Mouse (Mus musculus): ENCODE data around the gene Ch25h.

Ch25h gene

DNA sequence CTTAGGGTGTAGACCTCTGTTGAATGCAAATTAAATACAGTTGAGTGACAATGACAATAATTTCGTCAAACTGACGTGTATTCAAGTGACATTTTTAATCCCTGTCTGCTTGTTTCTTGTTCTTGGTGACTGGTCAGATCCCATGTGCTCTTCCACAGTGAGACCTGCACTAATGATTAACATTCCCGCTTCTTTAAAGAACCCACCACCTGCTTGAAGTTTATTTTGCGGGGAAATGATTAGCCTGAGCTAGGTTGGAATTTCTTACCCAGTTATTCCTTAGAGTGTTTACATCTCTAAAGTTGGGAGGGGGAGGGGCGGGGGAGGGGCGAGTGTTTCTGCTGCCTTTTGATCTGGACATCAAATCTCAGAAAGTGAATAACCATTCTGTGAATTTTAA lies 6.7 kb downstream of the Ch25h start:
- DNase-seq, result no peak

GRCm38 (mm10) chr19:34464453-34464852 lies 10.5 kb downstream of the Ch25h start:
- DNase-seq, result no peak

- no peak for DNase-seq
Observed at GRCm38 (mm10) chr19:34461451-34462019, 13.4 kb downstream of the Ch25h start.

- no peak for DNase-seq
Observed at GRCm38 (mm10) chr19:34450784-34451370, 24.1 kb downstream of the Ch25h start.

- DNase-seq, result no peak
Observed at GRCm38 (mm10) chr19:34448851-34449250, 26.1 kb downstream of the Ch25h start.

GRCm38 (mm10) chr19:34445410-34446012 lies 29.5 kb downstream of the Ch25h start:
- DNase-seq, result peak; percentile 37

DNA sequence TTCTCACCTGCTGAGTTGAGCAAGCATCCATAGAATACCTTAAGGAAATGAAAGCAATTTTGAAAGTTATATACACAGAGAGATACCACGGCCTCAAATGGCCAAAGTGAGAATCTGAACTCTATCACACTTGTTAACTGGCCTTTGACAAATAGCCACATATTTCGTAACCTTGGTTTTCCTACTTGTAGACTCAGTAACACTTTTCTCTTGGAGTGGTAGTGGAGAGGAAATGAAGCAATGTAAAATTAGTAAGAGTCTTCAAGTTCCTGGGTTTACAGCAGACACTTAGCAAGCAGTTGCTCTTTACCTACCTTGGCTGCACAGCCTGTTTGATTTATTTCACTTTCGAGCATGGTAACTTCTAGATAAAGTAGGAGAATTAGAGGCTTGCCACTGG lies 30.2 kb downstream of the Ch25h start:
- no peak for DNase-seq

DNA sequence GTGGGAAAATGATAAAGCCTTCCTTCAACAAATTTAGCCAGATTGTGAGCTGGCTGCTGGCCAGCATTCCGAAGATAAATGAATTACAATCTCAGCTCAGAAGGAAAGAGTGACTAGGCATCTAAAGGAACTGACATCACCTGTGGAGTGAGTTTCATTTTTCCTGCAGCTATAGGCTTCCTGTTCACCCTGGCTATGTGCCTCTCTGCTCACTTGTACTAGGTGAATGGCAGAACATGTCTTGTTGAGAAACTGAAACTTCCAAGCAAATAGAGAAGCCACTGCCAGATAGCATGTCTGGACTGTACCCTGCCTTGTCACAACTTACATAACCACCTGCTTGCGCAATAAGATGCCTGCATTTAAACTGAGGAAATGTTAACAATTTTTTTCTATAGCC lies 33.0 kb downstream of the Ch25h start:
- DNase-seq, result peak; percentile 62

GRCm38 (mm10) chr19:34435197-34435611 lies 39.8 kb downstream of the Ch25h start:
- no peak for DNase-seq

DNA sequence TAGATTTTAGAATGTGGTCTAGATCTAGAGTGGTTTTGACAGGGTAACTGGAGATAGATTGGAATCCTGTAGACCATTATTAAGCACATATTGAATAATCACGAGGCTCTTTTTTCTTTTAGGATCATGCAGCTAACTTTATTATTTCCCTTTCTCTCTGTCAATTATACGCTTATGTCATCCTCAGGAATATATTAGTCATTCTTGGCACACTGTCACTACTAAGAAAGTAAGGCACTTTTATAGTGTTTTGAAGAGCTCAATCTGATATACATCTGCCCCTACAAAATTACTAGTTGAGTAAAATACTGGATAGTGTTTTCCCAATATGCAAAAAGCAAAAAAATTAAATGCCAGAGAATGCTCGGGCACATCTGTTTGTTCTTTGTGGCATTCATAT lies 43.6 kb downstream of the Ch25h start:
- no peak for DNase-seq

DNA sequence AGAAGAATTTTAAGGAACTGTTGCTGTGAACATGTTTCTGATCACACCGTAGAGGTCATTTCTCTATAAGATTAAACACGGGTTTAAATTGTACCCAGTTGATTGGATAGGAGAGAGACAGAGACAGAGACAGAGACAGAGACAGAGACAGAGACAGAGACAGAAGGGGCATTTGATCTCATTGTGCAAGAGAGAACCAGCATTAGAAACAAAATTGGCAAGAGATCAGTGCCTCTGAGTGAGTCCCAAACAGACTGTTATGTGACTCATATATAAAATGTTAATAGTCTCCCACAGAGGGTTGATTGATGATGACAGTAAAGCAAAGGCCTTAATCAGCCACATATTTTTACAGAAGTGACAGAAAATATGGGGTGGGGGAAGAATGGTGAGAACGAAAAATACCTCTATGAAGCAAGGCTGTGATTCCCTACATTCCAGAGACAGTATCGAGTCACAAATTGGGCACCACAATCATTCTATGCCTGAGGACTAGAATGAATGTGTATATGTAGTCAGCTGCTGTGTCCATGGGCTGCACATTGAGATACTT lies 51.1 kb downstream of the Ch25h start:
- no peak for DNase-seq

Data from lung, postnatal 14 days (tissue).